Mouse (Mus musculus) right cerebral cortex, postnatal 25 days (tissue): ENCODE measurements around the gene Zfp119a.
"Not testable (repeated sequence)": the region's sequence is repeated elsewhere in the genome, so short reads cannot be mapped to it uniquely, and the experiment has no call there.

Source experiments
- DNase-seq: peaks from one replicate; pipeline ENCODE4 v3.0.0; 2022

The Zfp119a gene

GRCm38 (mm10) chr17:55878636-55879369, at the start of gene Zfp119a:
TSS of gene Zfp119a (minus strand) at chr17:55878930.
- peak; percentile 85 for DNase-seq

GRCm38 (mm10) chr17:55906669-55907068, 27.9 kb upstream of the Zfp119a start:
- DNase-seq = no peak

DNA sequence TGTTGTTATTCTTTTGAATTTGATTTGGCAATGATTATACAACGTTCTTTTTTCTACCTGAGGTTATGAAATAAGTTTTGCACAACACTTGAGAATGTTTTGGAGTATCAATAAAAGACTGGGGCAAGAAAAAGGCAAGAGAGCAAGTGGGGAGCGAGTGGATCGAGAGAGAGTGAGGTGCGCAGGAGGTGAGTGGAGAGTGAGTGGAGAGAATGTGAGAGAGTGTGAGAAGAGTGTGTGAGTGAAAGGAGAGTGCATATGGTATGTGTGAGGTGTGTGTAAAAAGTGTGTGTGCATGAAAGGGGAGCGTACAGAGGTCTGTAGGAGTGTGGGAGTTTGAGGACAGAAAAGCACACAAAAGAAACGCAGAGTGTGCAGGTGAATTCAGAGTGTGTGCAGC, 25.4 kb upstream of the Zfp119a start:
- DNase-seq = no peak

DNA sequence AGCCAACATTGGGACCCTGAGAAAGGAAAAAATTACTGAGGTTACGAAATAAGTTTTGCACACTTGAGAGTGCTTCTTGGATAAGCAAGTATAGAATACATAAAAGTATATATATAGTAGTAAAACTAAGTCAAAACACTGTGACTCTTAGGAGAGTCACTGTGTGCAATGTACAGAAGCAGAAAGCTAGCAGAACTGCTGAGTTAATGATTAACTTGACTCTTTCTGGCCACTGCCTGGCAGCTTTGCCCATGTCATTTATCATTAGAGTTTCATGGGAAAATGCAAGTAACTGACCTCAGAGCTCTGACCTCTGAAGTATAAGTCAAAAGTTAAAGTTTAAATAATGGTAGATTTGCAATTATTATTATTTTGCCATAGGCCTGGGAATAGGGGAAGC, 25.0 kb upstream of the Zfp119a start:
- no peak for DNase-seq

- DNase-seq = no peak
Observed at GRCm38 (mm10) chr17:55903087-55903486, 24.4 kb upstream of the Zfp119a start.

DNA sequence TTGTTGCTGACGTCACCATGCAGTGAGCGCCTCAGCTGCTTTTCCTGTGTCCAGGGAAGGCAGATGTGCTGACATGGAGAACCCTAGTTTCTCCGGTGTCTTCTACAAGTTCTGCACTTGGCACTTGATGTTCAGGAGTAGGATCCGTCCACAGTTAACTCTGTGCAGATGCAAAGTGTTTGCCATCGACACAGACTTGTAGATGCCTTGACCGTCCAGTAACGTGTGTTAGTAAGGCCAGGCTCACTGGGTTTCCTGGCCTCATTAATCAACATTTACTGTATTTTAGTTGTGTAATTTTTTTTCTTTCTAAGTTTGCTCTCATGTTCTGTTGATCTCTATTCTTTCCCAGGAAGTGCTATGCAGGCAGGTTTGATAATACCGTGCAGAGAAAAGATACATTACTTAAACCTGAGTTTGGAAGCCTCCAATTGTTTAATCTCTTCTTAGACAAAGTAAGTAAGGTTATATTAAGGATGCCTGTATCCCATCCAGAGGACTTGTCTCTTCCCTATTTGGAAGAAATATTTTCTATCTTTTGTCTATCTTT, 13.8 kb upstream of the Zfp119a start:
- not testable (repeated sequence) for DNase-seq

- DNase-seq = no peak
Observed at GRCm38 (mm10) chr17:55884912-55885311, 6.2 kb upstream of the Zfp119a start.

DNA sequence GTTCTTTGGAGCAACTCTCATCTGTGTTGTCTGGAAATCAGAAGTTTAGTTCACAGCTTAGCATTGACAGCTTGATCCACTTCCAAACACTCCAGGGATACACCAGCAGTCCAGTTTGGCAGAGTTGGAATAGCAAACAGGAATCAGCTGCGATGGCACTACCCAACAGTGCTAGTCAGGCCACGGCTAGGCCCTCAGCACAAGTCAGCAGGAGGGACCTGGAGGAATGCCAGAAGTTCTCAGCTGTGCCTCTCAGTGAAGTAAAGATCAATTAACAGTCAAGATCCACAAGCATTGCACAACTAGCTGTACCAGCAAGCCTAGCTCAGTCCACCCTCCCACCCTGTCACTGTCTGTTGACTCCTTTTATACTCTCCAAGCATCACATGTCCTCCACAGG, 4.9 kb upstream of the Zfp119a start:
- no peak for DNase-seq

- DNase-seq = peak; percentile 19
Observed at GRCm38 (mm10) chr17:55878282-55878635, 471 bp downstream of the Zfp119a start.

- DNase-seq = no peak
Observed at GRCm38 (mm10) chr17:55877184-55877583, 1.5 kb downstream of the Zfp119a start.

DNA sequence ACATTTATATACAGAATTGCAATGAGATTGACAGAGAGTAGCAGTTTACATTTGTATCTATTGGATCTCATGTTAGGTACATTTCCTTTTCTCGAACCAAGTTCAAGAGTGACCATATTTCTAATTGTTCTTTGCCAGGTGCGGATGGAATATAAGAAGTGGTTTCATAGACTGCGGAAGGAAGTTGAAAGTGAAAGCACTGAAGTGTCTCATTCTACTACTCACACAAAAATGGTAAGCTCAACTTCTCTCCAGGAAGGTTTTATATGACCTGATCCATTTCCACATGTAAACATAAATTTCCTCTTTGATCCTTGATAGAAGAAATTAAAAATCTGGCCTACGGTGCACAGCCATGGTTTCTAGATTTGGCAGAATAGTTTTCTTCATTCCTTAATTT, 35.7 kb downstream of the Zfp119a start:
- DNase-seq = no peak

DNA sequence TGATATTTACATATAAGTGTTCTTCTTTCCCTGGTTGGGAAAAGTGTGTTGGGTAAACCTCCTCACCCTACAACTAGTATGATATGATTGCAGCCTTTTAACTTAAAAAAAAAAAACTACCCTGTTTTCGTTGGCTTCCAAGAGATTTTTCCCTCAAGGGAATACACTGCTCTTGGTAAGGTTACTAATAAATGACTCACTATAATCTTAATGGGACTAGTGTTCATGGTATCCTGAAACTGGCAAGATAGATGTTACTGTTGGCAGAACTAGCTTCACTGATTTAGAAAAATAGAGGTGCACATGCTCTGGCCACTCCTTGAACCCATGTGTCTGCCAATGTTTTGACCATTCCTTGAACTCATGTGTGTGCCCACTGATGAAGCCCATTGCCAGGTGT, 57.2 kb downstream of the Zfp119a start:
- no peak for DNase-seq

DNA sequence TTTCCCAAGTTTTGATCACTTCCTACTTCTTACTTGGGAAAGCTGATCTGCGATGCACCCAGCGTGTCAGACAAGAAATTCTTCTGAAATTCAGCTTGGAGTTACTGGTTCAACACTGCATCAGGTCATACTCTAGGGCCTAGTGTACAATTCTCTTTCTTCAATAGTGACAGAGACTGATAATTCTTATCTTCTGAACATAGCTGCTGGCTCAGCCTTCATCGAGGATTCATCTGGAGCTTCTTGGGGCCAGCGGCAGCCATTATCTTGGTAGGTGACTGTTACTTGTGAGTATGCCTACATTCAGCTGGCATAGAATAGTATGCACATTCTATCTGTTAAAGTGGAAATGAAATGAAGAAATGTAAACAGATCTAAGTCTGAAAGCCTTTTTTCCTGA, 61.9 kb downstream of the Zfp119a start:
- no peak for DNase-seq
